Mouse (Mus musculus): ENCODE data around the gene Eif2s2. TPM values are rescaled to one million over a fixed set of nuclear protein-coding genes. Genes with fewer than 3 reads are reported as not detected.

The Eif2s2 gene
- polyA plus RNA-seq, 1 experiment from 2014 or later, result 143 TPM

GRCm38 (mm10) chr2:154876621-154877020 lies 16.1 kb downstream of the Eif2s2 start:
- Histone ChIP-seq H3K4me3 (no peak overlapping the region), H3K36me3 (peaks cover 68% of the 10 kb centered on the region), H3K9ac (no peak overlapping the region), H3K4me2 (no peak overlapping the region), H3K9me3 (no peaks in the 10 kb centered on the region), H3K4me1 (no peaks in the 10 kb centered on the region), H3K27ac (no peak overlapping the region), H3K27me3 (no peaks in the 10 kb centered on the region)
- no peak for ATAC-seq (ENCODE audit: insufficient number of reproducible peaks, insufficient read depth, low FRiP score, low TSS enrichment, low read depth)
- 81% methylated on average over 2 of the region's 2 CpGs for WGBS

GRCm38 (mm10) chr2:154869954-154870641 lies 22.6 kb downstream of the Eif2s2 start:
- Histone ChIP-seq H3K27me3 (no peaks in the 10 kb centered on the region), H3K4me1 (no peaks in the 10 kb centered on the region), H3K9ac (no peak overlapping the region), H3K27ac (no peak overlapping the region), H3K9me3 (no peaks in the 10 kb centered on the region), H3K4me3 (no peak overlapping the region), H3K36me3 (peaks cover 86% of the 10 kb centered on the region), H3K4me2 (no peak overlapping the region)
- ATAC-seq (ENCODE audit: insufficient number of reproducible peaks, insufficient read depth, low FRiP score, low TSS enrichment, low read depth), result no peak

- H3K9me3 ChIP-seq, result no peaks in the 10 kb centered on the region
- WGBS, result 97% methylated on average over 1 of the region's 1 CpGs
- peaks cover 92% of the 10 kb centered on the region for H3K36me3 ChIP-seq
- H3K4me2 ChIP-seq, result no peak overlapping the region
- no peaks in the 10 kb centered on the region for H3K27me3 ChIP-seq
- H3K4me1 ChIP-seq, result no peaks in the 10 kb centered on the region
- ATAC-seq (ENCODE audit: insufficient number of reproducible peaks, insufficient read depth, low FRiP score, low TSS enrichment, low read depth), result no peak
- no peak overlapping the region for H3K4me3 ChIP-seq
- no peak overlapping the region for H3K9ac ChIP-seq
- H3K27ac ChIP-seq, result no peak overlapping the region
These were observed 24.6 kb downstream of the Eif2s2 start for GRCm38 (mm10) chr2:154868106-154868505.

GRCm38 (mm10) chr2:154865696-154866095 lies 27.0 kb downstream of the Eif2s2 start:
- Histone ChIP-seq H3K36me3 (peaks cover 96% of the 10 kb centered on the region), H3K27ac (no peak overlapping the region), H3K27me3 (no peaks in the 10 kb centered on the region), H3K9ac (no peak overlapping the region), H3K4me2 (no peak overlapping the region), H3K9me3 (no peaks in the 10 kb centered on the region), H3K4me3 (no peak overlapping the region), H3K4me1 (no peaks in the 10 kb centered on the region)
- no peak for ATAC-seq (ENCODE audit: insufficient number of reproducible peaks, insufficient read depth, low FRiP score, low TSS enrichment, low read depth)
- 73% methylated on average over 3 of the region's 3 CpGs for WGBS

- Histone ChIP-seq H3K4me2 (no peak overlapping the region), H3K9ac (no peak overlapping the region), H3K9me3 (no peaks in the 10 kb centered on the region), H3K36me3 (peaks cover 92% of the 10 kb centered on the region), H3K27ac (no peak overlapping the region), H3K4me3 (no peak overlapping the region), H3K4me1 (no peaks in the 10 kb centered on the region), H3K27me3 (no peaks in the 10 kb centered on the region)
- WGBS, result 94% methylated on average over 13 of the region's 13 CpGs
- no peak for ATAC-seq (ENCODE audit: insufficient number of reproducible peaks, insufficient read depth, low FRiP score, low TSS enrichment, low read depth)
These were observed 29.1 kb downstream of the Eif2s2 start for GRCm38 (mm10) chr2:154863672-154864071.

- no peak for ATAC-seq (ENCODE audit: insufficient number of reproducible peaks, insufficient read depth, low FRiP score, low TSS enrichment, low read depth)
- H3K27me3 ChIP-seq, result no peaks in the 10 kb centered on the region
- no peak overlapping the region for H3K9ac ChIP-seq
- H3K4me3 ChIP-seq, result no peak overlapping the region
- 70% methylated on average over 1 of the region's 1 CpGs for WGBS
- no peak overlapping the region for H3K4me2 ChIP-seq
- peaks cover 34% of the 10 kb centered on the region for H3K36me3 ChIP-seq
- H3K4me1 ChIP-seq, result 0 out of 2 replicates have a peak, but pooled peaks cover 4% of the 10 kb centered on the region
- no peaks in the 10 kb centered on the region for H3K9me3 ChIP-seq
- no peak overlapping the region for H3K27ac ChIP-seq
These were observed 37.4 kb downstream of the Eif2s2 start for GRCm38 (mm10) chr2:154855383-154855782.

GRCm38 (mm10) chr2:154848086-154848485 lies 44.6 kb downstream of the Eif2s2 start:
- no peak overlapping the region for H3K4me3 ChIP-seq
- no peak overlapping the region for H3K4me2 ChIP-seq
- no peak for ATAC-seq (ENCODE audit: insufficient number of reproducible peaks, insufficient read depth, low FRiP score, low TSS enrichment, low read depth)
- H3K27me3 ChIP-seq, result no peaks in the 10 kb centered on the region
- no peak overlapping the region for H3K9ac ChIP-seq
- H3K9me3 ChIP-seq, result no peaks in the 10 kb centered on the region
- H3K36me3 ChIP-seq, result peaks cover 22% of the 10 kb centered on the region
- no peaks in the 10 kb centered on the region for H3K4me1 ChIP-seq
- H3K27ac ChIP-seq, result no peak overlapping the region

GRCm38 (mm10) chr2:154836537-154836936 lies 56.2 kb downstream of the Eif2s2 start:
- no peak overlapping the region for H3K27ac ChIP-seq
- peaks cover 21% of the 10 kb centered on the region for H3K36me3 ChIP-seq
- H3K4me3 ChIP-seq, result no peak overlapping the region
- ATAC-seq (ENCODE audit: insufficient number of reproducible peaks, insufficient read depth, low FRiP score, low TSS enrichment, low read depth), result no peak
- H3K9me3 ChIP-seq, result peaks cover 12% of the 10 kb centered on the region; the same call in 1 of the 2 replicates
- no peaks in the 10 kb centered on the region for H3K27me3 ChIP-seq
- H3K9ac ChIP-seq, result no peak overlapping the region
- WGBS, result 92% methylated on average over 2 of the region's 2 CpGs
- peaks cover under 1% of the 10 kb centered on the region; the same call in 1 of the 2 replicates for H3K4me1 ChIP-seq
- H3K4me2 ChIP-seq, result no peak overlapping the region

GRCm38 (mm10) chr2:154834149-154834865 lies 58.4 kb downstream of the Eif2s2 start:
- Histone ChIP-seq H3K27ac (no peak overlapping the region), H3K4me2 (no peak overlapping the region), H3K4me3 (no peak overlapping the region), H3K36me3 (peaks cover 21% of the 10 kb centered on the region), H3K9me3 (peaks cover 7% of the 10 kb centered on the region; the same call in 1 of the 2 replicates), H3K9ac (no peak overlapping the region), H3K4me1 (peaks cover 9% of the 10 kb centered on the region; the same call in 1 of the 2 replicates), H3K27me3 (no peaks in the 10 kb centered on the region)
- WGBS, result 93% methylated on average over 6 of the region's 6 CpGs
- ATAC-seq (ENCODE audit: insufficient number of reproducible peaks, insufficient read depth, low FRiP score, low TSS enrichment, low read depth), result no peak

GRCm38 (mm10) chr2:154832471-154832870 lies 60.3 kb downstream of the Eif2s2 start:
- no peak overlapping the region for H3K4me3 ChIP-seq
- peaks cover 9% of the 10 kb centered on the region; the same call in 1 of the 2 replicates for H3K4me1 ChIP-seq
- 0 out of 2 replicates have a peak, but pooled peaks cover 3% of the 10 kb centered on the region for H3K9me3 ChIP-seq
- whole genome bisulfite sequencing, result 79% methylated on average over 4 of the region's 4 CpGs
- no peak for ATAC-seq (ENCODE audit: insufficient number of reproducible peaks, insufficient read depth, low FRiP score, low TSS enrichment, low read depth)
- no peaks in the 10 kb centered on the region for H3K27me3 ChIP-seq
- no peak overlapping the region for H3K4me2 ChIP-seq
- H3K9ac ChIP-seq, result no peak overlapping the region
- H3K36me3 ChIP-seq, result peaks cover 15% of the 10 kb centered on the region
- no peak overlapping the region for H3K27ac ChIP-seq

- Histone ChIP-seq H3K9ac (no peak overlapping the region), H3K27me3 (no peaks in the 10 kb centered on the region), H3K9me3 (no peaks in the 10 kb centered on the region), H3K27ac (no peak overlapping the region), H3K36me3 (no peaks in the 10 kb centered on the region), H3K4me3 (no peak overlapping the region), H3K4me2 (no peak overlapping the region), H3K4me1 (peaks cover 11% of the 10 kb centered on the region)
- no peak for ATAC-seq (ENCODE audit: insufficient number of reproducible peaks, insufficient read depth, low FRiP score, low TSS enrichment, low read depth)
- WGBS, result 70% methylated on average over 4 of the region's 4 CpGs
These were observed 65.2 kb downstream of the Eif2s2 start for GRCm38 (mm10) chr2:154827521-154827920.

GRCm38 (mm10) chr2:154826054-154826538 lies 66.6 kb downstream of the Eif2s2 start:
- WGBS, result 62% methylated on average over 1 of the region's 1 CpGs
- no peak overlapping the region for H3K27ac ChIP-seq
- H3K9me3 ChIP-seq, result no peaks in the 10 kb centered on the region
- H3K4me2 ChIP-seq, result no peak overlapping the region
- H3K4me3 ChIP-seq, result no peak overlapping the region
- H3K4me1 ChIP-seq, result peaks cover 11% of the 10 kb centered on the region
- ATAC-seq (ENCODE audit: insufficient number of reproducible peaks, insufficient read depth, low FRiP score, low TSS enrichment, low read depth), result no peak
- H3K36me3 ChIP-seq, result 0 out of 2 replicates have a peak, but pooled peaks cover 4% of the 10 kb centered on the region
- no peak overlapping the region for H3K9ac ChIP-seq
- no peaks in the 10 kb centered on the region for H3K27me3 ChIP-seq
